Mouse (Mus musculus): ENCODE data around the gene Vmn2r15. TPM values are rescaled to one million over a fixed set of nuclear protein-coding genes. Genes with fewer than 3 reads are reported as not detected.

Gene Vmn2r15
- not detected in 2 replicates for total RNA-seq (2021)
- long read RNA-seq: 0 reads

DNA sequence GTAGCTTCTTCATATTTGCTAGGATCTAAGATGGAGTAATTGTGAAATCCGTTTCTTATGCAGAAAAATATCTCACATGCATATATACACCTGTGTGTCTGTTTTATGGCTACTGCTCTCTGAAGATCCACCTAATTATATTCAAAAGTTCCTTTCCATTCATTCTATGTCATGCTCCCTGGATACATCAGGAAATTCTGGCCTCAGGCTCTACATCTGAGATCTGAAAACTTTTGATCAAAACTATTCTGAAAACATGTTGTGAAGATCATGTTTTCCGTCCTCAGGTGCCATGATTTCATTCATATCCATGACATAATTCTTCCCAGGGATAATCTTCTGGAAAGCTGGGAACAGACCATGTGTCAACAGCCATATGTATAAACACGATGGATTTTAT, at the start of gene Vmn2r15:
Gene Vmn2r15, minus strand, starts transcription at position 101 of the 400 bp plus-strand sequence.
- DNase-seq: no peak

DNA sequence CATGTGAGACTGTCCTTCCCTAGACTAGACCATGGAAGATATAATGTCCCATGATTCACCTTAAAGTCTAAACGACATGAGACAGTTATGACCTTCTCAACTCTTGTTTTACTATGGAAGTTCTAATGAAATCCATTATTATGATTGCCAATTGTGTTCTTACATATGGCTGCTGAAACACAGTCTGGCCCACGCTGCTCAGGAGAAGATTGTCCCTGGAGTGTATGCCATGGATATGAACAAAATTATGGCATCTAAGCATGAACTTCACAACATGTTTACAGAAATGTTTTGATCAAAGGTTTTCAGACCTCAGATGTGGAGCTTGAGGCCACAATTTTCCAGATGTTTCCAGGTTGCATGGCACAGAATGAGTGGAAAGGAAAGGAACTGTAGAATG, 32.4 kb upstream of the Vmn2r15 start, which contains the start of gene Vmn2r16:
Gene Vmn2r16, plus strand, starts transcription at position 301 of the 400 bp plus-strand sequence.
- no peak for DNase-seq

DNA sequence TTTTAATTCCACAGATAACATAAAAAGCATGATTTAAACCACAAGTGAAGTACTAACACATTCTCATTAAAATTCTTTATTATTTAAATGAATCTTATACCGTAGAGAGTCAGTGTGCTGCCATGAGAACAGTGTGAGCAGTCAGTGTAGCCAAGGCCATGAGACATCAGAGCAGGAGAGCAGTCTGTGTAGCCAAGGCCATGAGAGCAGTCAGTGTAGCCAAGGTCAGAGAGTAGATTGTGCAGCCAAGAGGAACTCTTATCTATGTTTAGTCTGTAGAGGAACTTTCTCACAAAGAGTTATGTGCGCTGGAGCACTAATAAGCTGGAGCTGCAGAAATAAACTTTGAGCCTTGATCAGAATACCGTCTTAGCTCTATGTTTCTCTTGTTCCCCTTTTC, 2.8 kb downstream of the Vmn2r15 start:
- no peak for DNase-seq

Other genes starting within 250 kb of the Vmn2r15 start
- gene Vmn2r11, start 238.1 kb downstream of the Vmn2r15 start, total RNA-seq (2021): not detected in 2 replicates
- gene Vmn2r12, start 199.7 kb downstream of the Vmn2r15 start, total RNA-seq (2021): not detected in 2 replicates
- gene Vmn2r13, start 105.4 kb downstream of the Vmn2r15 start, total RNA-seq (2021): 0.21 TPM in 1 of 2 replicates, not detected in the other
- not detected in 2 replicates for gene Vmn2r14, start 72.9 kb downstream of the Vmn2r15 start, total RNA-seq (2021)
- not detected in 2 replicates for gene Vmn2r16, start 32.5 kb upstream of the Vmn2r15 start, total RNA-seq (2021)
- gene Vmn2r17, start 122.0 kb upstream of the Vmn2r15 start, total RNA-seq (2021): not detected in 2 replicates